Mouse (Mus musculus): ENCODE measurements around the gene Lcn2. TPM values are rescaled to one million over a fixed set of nuclear protein-coding genes. Genes with fewer than 3 reads are reported as not detected.

Gene Lcn2
- polyA plus RNA-seq, 1 experiment from 2014 or later, result 419 TPM

GRCm38 (mm10) chr2:32395484-32395945 is 7.5 kb upstream of the Lcn2 start, which contains the start of gene Ptges2:
Gene Ptges2 (plus strand): TSS chr2:32395896.
- Histone ChIP-seq H3K27me3 (ENCODE audit: insufficient read depth, low read length) (no peaks in the 10 kb centered on the region), H3K4me2 (ENCODE audit: low read depth, low read length) (peak within 1 kb of the TSS; percentile 97), H3K9ac (replicated peaks) (peak within 1 kb of the TSS; percentile 92), H3K27ac (ENCODE audit: low read depth) (peak within 1 kb of the TSS; percentile 90), H3K9me3 (ENCODE audit: low read length) (no peaks in the 10 kb centered on the region), H3K4me3 (ENCODE audit: low read depth, low read length) (peak within 1 kb of the TSS; percentile 88), H3K4me1 (ENCODE audit: insufficient read depth) (peaks cover 21% of the 10 kb centered on the region), H3K36me3 (replicated peaks; ENCODE audit: insufficient read depth, low read length) (peaks cover 5% of the 10 kb centered on the region; the same call in 1 of the 2 replicates)
- under 1% methylated on average over 31 of the region's 31 CpGs for WGBS (ENCODE audit: insufficient replicate concordance)
- TF ChIP-seq EP300 (IDR thresholded peaks at IDR 0.05; ENCODE audit: low read depth), result no peak
- no peak for TF ChIP-seq CTCF (IDR thresholded peaks at IDR 0.05; ENCODE audit: low read depth)
- ATAC-seq, result peak; percentile 83
- DNase-seq, result peak; percentile 94

DNA sequence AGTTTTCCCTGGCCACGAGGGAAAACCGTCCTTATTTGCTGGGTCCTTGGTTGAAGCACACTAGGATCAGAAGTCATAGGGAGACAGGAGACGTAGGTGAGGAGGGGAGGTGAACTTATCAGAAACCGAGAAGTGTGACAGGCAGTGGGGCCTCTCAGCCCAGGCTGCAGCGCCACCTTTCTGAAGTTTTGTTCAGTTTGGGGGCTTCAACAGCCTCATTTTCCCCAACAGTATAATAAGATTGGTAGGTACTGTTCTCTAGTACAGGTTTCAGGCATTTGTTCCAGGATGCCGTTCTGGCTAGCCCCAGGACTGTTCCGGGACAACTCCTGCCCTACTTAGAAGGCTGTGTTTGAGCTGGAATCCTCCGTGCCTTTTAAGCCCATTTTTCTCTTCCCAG is 6.9 kb upstream of the Lcn2 start:
- ATAC-seq, result no peak
- WGBS (ENCODE audit: insufficient replicate concordance), result 4% methylated on average over 8 of the region's 8 CpGs
- TF ChIP-seq EP300 (IDR thresholded peaks at IDR 0.05; ENCODE audit: low read depth) (no peak), CTCF (IDR thresholded peaks at IDR 0.05; ENCODE audit: low read depth) (peak; percentile 66)

DNA sequence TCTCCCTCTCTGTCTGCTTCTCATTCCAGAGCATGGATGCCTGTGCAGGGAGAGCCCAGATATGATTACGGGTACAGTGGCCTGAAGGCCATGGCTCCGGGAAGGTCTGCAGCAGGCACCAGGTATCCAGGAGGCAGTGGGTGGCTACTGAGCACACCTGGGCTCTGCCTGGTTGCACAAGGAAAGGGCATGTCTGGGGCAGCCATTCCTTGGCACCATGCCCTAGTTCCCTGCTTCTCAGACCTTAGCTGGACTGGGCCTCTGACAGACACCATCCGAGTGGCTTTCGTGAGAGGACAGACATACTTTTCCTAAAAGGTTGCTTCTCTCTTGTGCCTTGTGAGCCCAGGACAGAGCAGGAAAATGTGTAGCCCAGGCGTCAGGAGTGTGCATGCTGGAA is 4.0 kb upstream of the Lcn2 start:
- no peak for DNase-seq
- no peak overlapping the region for H3K27ac ChIP-seq (ENCODE audit: low read depth)

More for the DNA sequence above, 6.9 kb upstream of the Lcn2 start:
- Histone ChIP-seq H3K4me2 (ENCODE audit: low read depth, low read length) (peak overlapping the region; percentile 97), H3K9me3 (ENCODE audit: low read length) (no peaks in the 10 kb centered on the region), H3K36me3 (replicated peaks; ENCODE audit: insufficient read depth, low read length) (0 out of 2 replicates have a peak, but pooled peaks cover 2% of the 10 kb centered on the region), H3K27ac (ENCODE audit: low read depth) (peak overlapping the region; percentile 90), H3K4me1 (ENCODE audit: insufficient read depth) (peaks cover 22% of the 10 kb centered on the region), H3K9ac (replicated peaks) (peak overlapping the region; percentile 92), H3K27me3 (ENCODE audit: insufficient read depth, low read length) (no peaks in the 10 kb centered on the region), H3K4me3 (ENCODE audit: low read depth, low read length) (peak overlapping the region; percentile 88)
- DNase-seq, result peak; percentile 59

GRCm38 (mm10) chr2:32390871-32391270 is 2.8 kb upstream of the Lcn2 start:
- Histone ChIP-seq H3K9me3 (ENCODE audit: low read length) (no peaks in the 10 kb centered on the region), H3K27ac (ENCODE audit: low read depth) (no peak overlapping the region), H3K36me3 (replicated peaks; ENCODE audit: insufficient read depth, low read length) (no peaks in the 10 kb centered on the region), H3K4me1 (ENCODE audit: insufficient read depth) (peaks cover 32% of the 10 kb centered on the region), H3K4me3 (ENCODE audit: low read depth, low read length) (no peak overlapping the region), H3K9ac (replicated peaks) (0 out of 2 replicates have a peak overlapping the region, but pooled peaks have one; percentile 5), H3K27me3 (ENCODE audit: insufficient read depth, low read length) (no peaks in the 10 kb centered on the region), H3K4me2 (ENCODE audit: low read depth, low read length) (no peak overlapping the region)
- no peak for ATAC-seq
- TF ChIP-seq EP300 (IDR thresholded peaks at IDR 0.05; ENCODE audit: low read depth), result no peak
- TF ChIP-seq CTCF (IDR thresholded peaks at IDR 0.05; ENCODE audit: low read depth), result no peak
- WGBS (ENCODE audit: insufficient replicate concordance), result 78% methylated on average over 8 of the region's 8 CpGs
- DNase-seq, result no peak

More for the DNA sequence above, 4.0 kb upstream of the Lcn2 start:
- Histone ChIP-seq H3K4me3 (ENCODE audit: low read depth, low read length) (no peak overlapping the region), H3K36me3 (replicated peaks; ENCODE audit: insufficient read depth, low read length) (no peaks in the 10 kb centered on the region), H3K9me3 (ENCODE audit: low read length) (no peaks in the 10 kb centered on the region), H3K9ac (replicated peaks) (no peak overlapping the region), H3K27me3 (ENCODE audit: insufficient read depth, low read length) (no peaks in the 10 kb centered on the region), H3K4me2 (ENCODE audit: low read depth, low read length) (no peak overlapping the region), H3K4me1 (ENCODE audit: insufficient read depth) (peaks cover 38% of the 10 kb centered on the region)
- no peak for TF ChIP-seq EP300 (IDR thresholded peaks at IDR 0.05; ENCODE audit: low read depth)
- TF ChIP-seq CTCF (IDR thresholded peaks at IDR 0.05; ENCODE audit: low read depth), result no peak
- ATAC-seq, result no peak
- WGBS (ENCODE audit: insufficient replicate concordance), result 81% methylated on average over 5 of the region's 5 CpGs

DNA sequence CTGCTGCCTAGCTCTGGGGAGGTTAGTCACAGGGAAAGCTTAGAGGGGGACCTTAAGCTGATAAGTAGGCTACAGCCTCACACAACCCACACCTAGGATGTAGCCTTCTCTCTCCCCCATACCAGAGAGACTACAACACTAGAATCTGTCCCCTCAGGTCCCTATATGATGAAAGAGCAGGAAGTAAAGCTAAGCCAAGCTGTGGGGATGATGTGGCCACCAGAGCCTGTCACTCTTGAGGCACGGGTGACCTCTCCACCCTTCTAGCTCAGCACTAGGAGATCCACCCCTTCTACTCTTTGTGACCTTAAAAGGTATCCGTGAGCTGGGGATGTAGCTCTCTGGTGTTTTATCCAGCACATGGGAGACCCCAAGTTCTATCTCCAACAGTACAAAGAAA is 1.1 kb upstream of the Lcn2 start:
- H3K36me3 ChIP-seq (replicated peaks; ENCODE audit: insufficient read depth, low read length), result peaks cover 2% of the 10 kb centered on the region; the same call in 1 of the 2 replicates
- TF ChIP-seq CTCF (IDR thresholded peaks at IDR 0.05; ENCODE audit: low read depth) (no peak), EP300 (IDR thresholded peaks at IDR 0.05; ENCODE audit: low read depth) (no peak)
- peak overlapping the region; percentile 86 for H3K27ac ChIP-seq (ENCODE audit: low read depth)
- no peaks in the 10 kb centered on the region for H3K9me3 ChIP-seq (ENCODE audit: low read length)
- H3K9ac ChIP-seq (replicated peaks), result peak overlapping the region; percentile 26; the same call in 1 of the 2 replicates
- DNase-seq (no peak), ATAC-seq (peak; percentile 35)
- peaks cover 26% of the 10 kb centered on the region for H3K4me1 ChIP-seq (ENCODE audit: insufficient read depth)
- H3K27me3 ChIP-seq (ENCODE audit: insufficient read depth, low read length), result no peaks in the 10 kb centered on the region
- no peak overlapping the region for H3K4me3 ChIP-seq (ENCODE audit: low read depth, low read length)
- peak overlapping the region; percentile 36; the same call in 1 of the 2 replicates for H3K4me2 ChIP-seq (ENCODE audit: low read depth, low read length)
- 52% methylated on average over 2 of the region's 2 CpGs for WGBS (ENCODE audit: insufficient replicate concordance)

- ATAC-seq, result no peak
- Histone ChIP-seq H3K9me3 (ENCODE audit: low read length) (no peaks in the 10 kb centered on the region), H3K27me3 (ENCODE audit: insufficient read depth, low read length) (no peaks in the 10 kb centered on the region), H3K4me3 (ENCODE audit: low read depth, low read length) (no peak overlapping the region), H3K9ac (replicated peaks) (no peak overlapping the region), H3K36me3 (replicated peaks; ENCODE audit: insufficient read depth, low read length) (peaks cover 10% of the 10 kb centered on the region), H3K4me1 (ENCODE audit: insufficient read depth) (peaks cover 23% of the 10 kb centered on the region), H3K4me2 (ENCODE audit: low read depth, low read length) (0 out of 2 replicates have a peak overlapping the region, but pooled peaks have one; percentile 97), H3K27ac (ENCODE audit: low read depth) (no peak overlapping the region)
- TF ChIP-seq EP300 (IDR thresholded peaks at IDR 0.05; ENCODE audit: low read depth) (no peak), CTCF (IDR thresholded peaks at IDR 0.05; ENCODE audit: low read depth) (no peak)
- 55% methylated on average over 2 of the region's 2 CpGs for WGBS (ENCODE audit: insufficient replicate concordance)
- DNase-seq, result no peak
These were observed 5.4 kb downstream of the Lcn2 start for GRCm38 (mm10) chr2:32382689-32383088.
